Mouse (Mus musculus) embryonic facial prominence, embryonic 14.5 days (tissue): ENCODE measurements around the gene Ube2j2. TPM values are rescaled to one million over a fixed set of nuclear protein-coding genes. Genes with fewer than 3 reads are reported as not detected.

Source experiments
- ATAC-seq: fragments of 200-750 bp; cut with Nextera tagmentation; 2 replicates; pipeline ENCODE4 v1.8.0; 2017; ENCODE audit warnings: low read depth, moderate number of reproducible peaks, moderate TSS enrichment
- DNase-seq: peaks from one replicate; pipeline ENCODE4 v3.0.0-alpha.2; 2015; ENCODE audit warnings: low spot score
- H3K27ac ChIP-seq: fragments of 300-500 bp; sonication (generic); replicated peaks from 2 replicates; pipeline ENCODE4 v1.5.1; 2014; ENCODE audit warnings: low read depth, mild to moderate bottlenecking, low read length, moderate library complexity
- H3K27me3 ChIP-seq: fragments of 300-500 bp; sonication (generic); replicated peaks from 2 replicates; pipeline ENCODE4 v1.6.1; 2014; ENCODE audit warnings: low read length; ENCODE audit not compliant: control insufficient read depth, insufficient read depth
- H3K36me3 ChIP-seq: fragments of 300-500 bp; sonication (generic); 2 replicates; pipeline ENCODE4 v1.6.1; 2014; ENCODE audit warnings: low read length, mixed read lengths; ENCODE audit not compliant: control insufficient read depth, insufficient read depth
- H3K4me1 ChIP-seq: fragments of 300-500 bp; sonication (generic); 2 replicates; pipeline ENCODE4 v1.6.1; 2014; ENCODE audit warnings: antibody characterized with exemption, low read length; ENCODE audit not compliant: control insufficient read depth, insufficient read depth
- H3K4me2 ChIP-seq: fragments of 300-500 bp; sonication (generic); 2 replicates; pipeline ENCODE4 v1.6.1; 2014; ENCODE audit warnings: low read depth, mild to moderate bottlenecking, low read length, moderate library complexity, mixed read lengths
- H3K4me3 ChIP-seq: fragments of 300-500 bp; sonication (generic); 2 replicates; pipeline ENCODE4 v1.5.1; 2014; ENCODE audit warnings: low read depth, mild to moderate bottlenecking, low read length
- H3K9ac ChIP-seq: fragments of 300-500 bp; sonication (generic); 2 replicates; pipeline ENCODE4 v1.6.1; 2014; ENCODE audit warnings: low read depth, mild to moderate bottlenecking, low read length, moderate library complexity, mixed read lengths
- H3K9me3 ChIP-seq: fragments of 300-500 bp; sonication (generic); 2 replicates; pipeline ENCODE4 v1.6.1; 2016; ENCODE audit warnings: low read length; ENCODE audit not compliant: control insufficient read depth
- WGBS: fragments of 180-500 bp; shearing (Covaris S2); extraction: QIAGEN DNeasy Blood & Tissue Kit; methylation state at CpG from one replicate; pipeline ENCODE4 v1.1.7; 2014; 5-methylcytosine and 5-hydroxymethylcytosine counted together
- polyA plus RNA-seq: library from polyadenylated mRNA; unstranded; fragments of >200 nt; fragmentation: Nextera tagmentation; extraction: Ambion mirVana; gene quantifications from 2 replicates; pipeline ENCODE4 v1.2.1, GENCODE M21; 2014

Ube2j2 gene
- polyA plus RNA-seq, 1 experiment from 2014 or later: 107 TPM

DNA sequence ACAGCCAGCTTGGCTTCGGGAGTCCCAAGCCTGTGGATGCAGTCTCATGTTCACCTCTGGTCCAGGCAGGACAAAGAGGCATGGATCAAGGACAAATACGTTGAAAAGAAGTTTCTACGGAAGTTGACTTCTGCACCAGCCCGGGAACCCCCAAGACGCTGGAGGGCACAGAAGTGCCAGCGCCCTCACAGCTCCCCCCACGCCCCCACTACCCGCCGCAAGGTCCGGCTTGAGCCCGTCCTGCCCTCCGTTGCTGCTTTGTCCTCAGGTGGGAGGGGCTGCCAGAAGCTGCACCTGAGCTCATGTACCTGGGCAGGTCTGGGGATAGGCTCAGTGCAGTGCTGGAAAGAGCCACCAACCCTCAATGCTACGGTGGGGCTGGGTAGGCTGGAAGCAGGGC lies 40.4 kb upstream of the Ube2j2 start:
- DNase-seq (no peak), ATAC-seq (no peak)
- Histone ChIP-seq H3K9ac (no peak overlapping the region), H3K36me3 (peaks cover 79% of the 10 kb centered on the region), H3K27me3 (no peaks in the 10 kb centered on the region), H3K27ac (no peak overlapping the region), H3K4me1 (no peaks in the 10 kb centered on the region), H3K4me2 (no peak overlapping the region), H3K9me3 (no peaks in the 10 kb centered on the region), H3K4me3 (no peak overlapping the region)
- 95% methylated on average over 8 of the region's 13 CpGs for WGBS

DNA sequence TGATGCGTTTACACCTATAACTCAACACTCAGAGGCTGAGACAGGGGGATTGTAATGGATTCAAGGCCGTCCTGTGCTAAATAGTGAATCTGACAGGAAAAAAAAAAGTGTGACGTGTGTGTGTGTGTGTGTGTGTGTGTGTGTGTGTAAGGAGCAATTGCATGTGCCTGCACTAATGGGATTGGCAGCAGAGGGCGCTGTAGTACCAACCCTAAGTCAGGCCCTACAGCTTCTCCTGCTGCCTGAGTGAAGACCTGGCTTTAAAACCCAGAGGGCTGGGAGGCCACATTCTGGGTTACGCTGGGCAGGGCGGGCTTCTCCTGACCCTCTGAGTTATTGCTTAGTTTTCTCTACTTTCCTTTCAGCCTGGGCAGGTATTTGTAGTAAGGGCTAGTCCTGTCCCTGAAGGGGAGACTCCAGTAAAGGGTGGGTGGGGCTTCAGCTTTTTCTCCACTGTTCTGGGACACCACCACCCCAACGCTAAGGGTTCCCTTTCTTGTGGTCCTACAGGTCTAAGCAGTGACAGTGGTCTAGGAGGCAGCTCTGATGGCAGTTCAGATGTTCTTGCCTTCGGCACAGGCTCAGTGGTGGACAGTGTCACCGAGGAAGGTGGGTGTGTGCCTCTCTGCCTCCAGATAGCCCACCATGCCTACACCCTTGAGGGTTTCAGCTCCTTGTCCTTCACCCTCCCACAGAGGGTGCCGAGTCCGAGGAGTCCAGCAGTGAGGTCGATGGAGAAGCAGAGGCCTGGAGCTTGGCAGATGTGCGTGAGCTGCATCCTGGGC lies 39.1 kb upstream of the Ube2j2 start:
- DNase-seq (peak; percentile 16), ATAC-seq (no peak)
- no peaks in the 10 kb centered on the region for H3K9me3 ChIP-seq
- H3K4me3 ChIP-seq: no peak overlapping the region
- peaks cover 67% of the 10 kb centered on the region for H3K36me3 ChIP-seq
- no peaks in the 10 kb centered on the region for H3K4me1 ChIP-seq
- WGBS: 90% methylated on average over 13 of the region's 13 CpGs
- H3K9ac ChIP-seq: no peak overlapping the region
- H3K4me2 ChIP-seq: no peak overlapping the region
- no peaks in the 10 kb centered on the region for H3K27me3 ChIP-seq
- no peak overlapping the region for H3K27ac ChIP-seq

DNA sequence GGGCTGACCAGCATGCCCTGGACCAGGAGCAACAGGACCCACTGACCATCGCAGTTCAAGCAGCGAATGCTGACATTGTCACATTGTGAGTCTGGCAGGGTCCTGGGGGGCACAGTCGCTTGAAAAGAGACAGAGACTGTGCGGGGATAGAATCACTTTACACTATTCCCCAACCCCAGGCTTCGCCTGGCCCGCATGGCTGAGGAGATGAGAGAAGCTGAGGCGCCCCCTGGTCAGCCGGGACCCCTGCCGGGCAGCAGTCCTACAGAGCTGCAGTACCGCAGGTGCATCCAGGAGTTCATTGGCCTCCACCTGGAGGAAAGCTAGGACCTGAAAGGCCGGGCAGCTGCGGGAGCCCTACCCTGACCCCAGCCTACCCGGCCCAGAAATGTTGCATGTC lies 38.0 kb upstream of the Ube2j2 start:
- H3K9me3 ChIP-seq: no peaks in the 10 kb centered on the region
- no peak for ATAC-seq
- H3K4me1 ChIP-seq: no peaks in the 10 kb centered on the region
- H3K36me3 ChIP-seq: peaks cover 58% of the 10 kb centered on the region
- H3K9ac ChIP-seq: no peak overlapping the region
- no peak overlapping the region for H3K4me2 ChIP-seq
- WGBS: 87% methylated on average over 13 of the region's 13 CpGs
- no peaks in the 10 kb centered on the region for H3K27me3 ChIP-seq
- no peak overlapping the region for H3K4me3 ChIP-seq
- no peak overlapping the region for H3K27ac ChIP-seq
- DNase-seq: no peak

DNA sequence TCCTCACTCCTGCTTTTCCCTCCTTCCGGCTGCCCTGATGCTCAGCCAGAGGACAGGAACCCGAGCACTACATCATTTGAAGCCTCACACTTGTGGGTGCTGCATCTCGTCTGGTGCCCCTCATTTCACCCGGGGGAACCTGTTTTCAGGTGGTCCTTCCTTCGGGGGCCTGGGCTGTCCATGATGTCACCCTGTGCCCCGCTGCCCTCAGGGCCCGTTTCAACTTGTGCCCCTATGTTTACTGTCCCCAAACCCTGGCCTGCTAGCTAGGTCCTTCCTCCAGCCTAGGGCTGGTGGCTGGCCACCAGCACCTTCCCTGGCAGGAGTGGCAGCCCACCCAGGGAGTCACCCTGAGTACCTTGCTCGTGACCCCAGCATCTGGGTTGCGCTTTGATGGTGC lies 37.5 kb upstream of the Ube2j2 start:
- H3K4me3 ChIP-seq: no peak overlapping the region
- ATAC-seq (no peak), DNase-seq (no peak)
- H3K36me3 ChIP-seq: peaks cover 53% of the 10 kb centered on the region
- H3K9me3 ChIP-seq: no peaks in the 10 kb centered on the region
- H3K4me1 ChIP-seq: no peaks in the 10 kb centered on the region
- no peak overlapping the region for H3K4me2 ChIP-seq
- no peaks in the 10 kb centered on the region for H3K27me3 ChIP-seq
- 84% methylated on average over 9 of the region's 9 CpGs for WGBS
- H3K9ac ChIP-seq: no peak overlapping the region
- H3K27ac ChIP-seq: no peak overlapping the region

GRCm38 (mm10) chr4:155907003-155907402 lies 36.6 kb upstream of the Ube2j2 start:
- Histone ChIP-seq H3K9me3 (no peaks in the 10 kb centered on the region), H3K27ac (no peak overlapping the region), H3K27me3 (no peaks in the 10 kb centered on the region), H3K4me1 (no peaks in the 10 kb centered on the region), H3K4me3 (no peak overlapping the region), H3K36me3 (peaks cover 45% of the 10 kb centered on the region), H3K9ac (no peak overlapping the region), H3K4me2 (no peak overlapping the region)
- DNase-seq (no peak), ATAC-seq (no peak)
- WGBS: 88% methylated on average over 11 of the region's 11 CpGs

- H3K4me2 ChIP-seq: no peak overlapping the region
- H3K9ac ChIP-seq: no peak overlapping the region
- no peak for DNase-seq
- H3K27me3 ChIP-seq: no peaks in the 10 kb centered on the region
- H3K36me3 ChIP-seq: peaks cover 32% of the 10 kb centered on the region
- WGBS: 81% methylated on average over 7 of the region's 7 CpGs
- H3K4me3 ChIP-seq: no peak overlapping the region
- no peak overlapping the region for H3K27ac ChIP-seq
- no peak for ATAC-seq
- H3K4me1 ChIP-seq: no peaks in the 10 kb centered on the region
- no peaks in the 10 kb centered on the region for H3K9me3 ChIP-seq
Observed at GRCm38 (mm10) chr4:155908281-155908680, 35.4 kb upstream of the Ube2j2 start.

DNA sequence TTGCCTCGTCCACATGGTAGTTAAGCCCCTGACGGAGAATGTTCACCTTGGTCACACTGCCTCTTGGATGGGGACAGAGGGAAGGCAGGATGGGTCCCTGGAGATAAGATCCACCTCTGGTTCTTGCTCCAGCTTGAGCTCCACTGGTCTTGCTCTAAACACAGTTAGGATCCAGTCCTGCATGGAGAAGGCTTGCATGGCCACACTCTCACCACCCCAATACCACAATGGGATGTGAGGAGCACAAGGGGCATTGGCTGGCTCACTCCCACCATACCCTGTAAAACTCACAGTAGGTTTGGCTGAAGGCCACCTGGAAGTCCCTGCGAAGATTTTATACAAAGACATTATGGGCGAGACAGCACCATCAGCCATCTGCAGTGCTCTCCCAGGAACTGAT lies 34.9 kb upstream of the Ube2j2 start:
- no peak overlapping the region for H3K4me3 ChIP-seq
- ATAC-seq (no peak), DNase-seq (no peak)
- no peak overlapping the region for H3K9ac ChIP-seq
- no peaks in the 10 kb centered on the region for H3K4me1 ChIP-seq
- H3K27ac ChIP-seq: no peak overlapping the region
- WGBS: 90% methylated on average over 4 of the region's 4 CpGs
- no peaks in the 10 kb centered on the region for H3K9me3 ChIP-seq
- no peaks in the 10 kb centered on the region for H3K27me3 ChIP-seq
- H3K36me3 ChIP-seq: peaks cover 27% of the 10 kb centered on the region
- H3K4me2 ChIP-seq: no peak overlapping the region

- no peak for DNase-seq
- WGBS: 81% methylated on average over 1 of the region's 1 CpGs
Observed at GRCm38 (mm10) chr4:155932031-155932430, 11.6 kb upstream of the Ube2j2 start.

DNA sequence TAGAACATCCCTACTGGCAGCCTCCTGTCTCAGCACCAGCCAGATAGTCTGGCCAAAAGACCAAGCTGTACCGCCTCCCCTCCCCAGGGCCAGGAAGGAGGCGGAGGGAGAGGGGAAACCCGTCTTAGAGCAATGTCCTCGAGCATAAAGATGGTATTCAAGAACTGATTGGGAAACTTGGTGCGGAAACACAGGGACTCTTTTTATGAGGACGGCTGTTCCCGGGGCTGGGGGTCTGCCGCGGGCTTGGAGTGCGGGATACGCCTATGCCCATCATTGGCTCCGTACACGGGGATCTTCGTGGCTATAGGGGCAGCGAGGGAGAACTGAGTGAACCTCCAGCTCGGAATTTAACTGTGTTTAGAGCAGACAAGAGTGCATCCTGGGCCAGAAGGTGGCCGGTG lies 580 bp upstream of the Ube2j2 start:
- H3K4me1 ChIP-seq: peaks cover 14% of the 10 kb centered on the region
- peak overlapping the region; percentile 86 for H3K27ac ChIP-seq
- under 1% methylated on average over 16 of the region's 17 CpGs for WGBS
- peak; percentile 31 for ATAC-seq
- H3K4me2 ChIP-seq: peak overlapping the region; percentile 94
- H3K4me3 ChIP-seq: peak overlapping the region; percentile 94
- H3K27me3 ChIP-seq: no peaks in the 10 kb centered on the region
- peak; percentile 26 for DNase-seq
- H3K9ac ChIP-seq: peak overlapping the region; percentile 94
- H3K36me3 ChIP-seq: peaks cover 17% of the 10 kb centered on the region
- H3K9me3 ChIP-seq: no peaks in the 10 kb centered on the region

More at GRCm38 (mm10) chr4:155932031-155932430, 11.6 kb upstream of the Ube2j2 start:
- Histone ChIP-seq H3K27ac (no peak overlapping the region), H3K4me3 (no peak overlapping the region), H3K9ac (no peak overlapping the region), H3K9me3 (no peaks in the 10 kb centered on the region), H3K4me1 (no peaks in the 10 kb centered on the region), H3K4me2 (no peak overlapping the region), H3K27me3 (no peaks in the 10 kb centered on the region), H3K36me3 (no peaks in the 10 kb centered on the region)
- ATAC-seq: no peak
